Mouse (Mus musculus): ENCODE measurements around the gene Gm21440. TPM values are rescaled to one million over a fixed set of nuclear protein-coding genes. Genes with fewer than 3 reads are reported as not detected.
"Not testable (repeated sequence)": the region's sequence is repeated elsewhere in the genome, so short reads cannot be mapped to it uniquely, and the experiment has no call there.

Gene Gm21440
- not detected in 2 replicates for polyA plus RNA-seq (2016; fragmentation: Nextera tagmentation; extraction: Ambion mirVana)

DNA sequence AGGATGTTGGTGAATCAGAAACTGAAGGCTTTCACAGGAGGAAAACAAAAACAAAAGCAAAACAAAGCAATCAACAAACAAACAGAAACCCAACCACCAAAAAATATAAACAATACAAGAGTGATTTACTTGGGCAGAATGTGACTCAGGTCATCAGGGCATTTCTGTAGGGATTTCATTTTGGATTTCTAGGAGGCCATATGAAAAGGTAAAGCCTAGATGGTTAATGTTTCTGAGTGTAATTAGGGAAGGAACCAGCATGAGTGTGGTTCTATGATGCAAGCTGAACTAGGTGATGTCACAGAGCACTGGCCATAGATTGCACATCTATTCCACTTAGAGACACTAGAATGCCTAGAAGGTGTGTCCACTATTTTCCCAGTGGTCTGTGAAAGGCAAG lies at the start of gene Gm21440, which contains the start of gene Gm21454:
Gm21440 (plus strand) TSS at position 301 of the 400 bp plus-strand sequence.
Gm21454 (plus strand) TSS at position 352 of the 400 bp plus-strand sequence.
- H3K36me3 ChIP-seq; H3K4me1 ChIP-seq; H3K4me3 ChIP-seq; H3K9me3 ChIP-seq; H3K9ac ChIP-seq; H3K27me3 ChIP-seq (replicated peaks); H3K4me2 ChIP-seq (replicated peaks); ATAC-seq (ENCODE audit: low FRiP score, low read depth); H3K27ac ChIP-seq: not testable (repeated sequence)

DNA sequence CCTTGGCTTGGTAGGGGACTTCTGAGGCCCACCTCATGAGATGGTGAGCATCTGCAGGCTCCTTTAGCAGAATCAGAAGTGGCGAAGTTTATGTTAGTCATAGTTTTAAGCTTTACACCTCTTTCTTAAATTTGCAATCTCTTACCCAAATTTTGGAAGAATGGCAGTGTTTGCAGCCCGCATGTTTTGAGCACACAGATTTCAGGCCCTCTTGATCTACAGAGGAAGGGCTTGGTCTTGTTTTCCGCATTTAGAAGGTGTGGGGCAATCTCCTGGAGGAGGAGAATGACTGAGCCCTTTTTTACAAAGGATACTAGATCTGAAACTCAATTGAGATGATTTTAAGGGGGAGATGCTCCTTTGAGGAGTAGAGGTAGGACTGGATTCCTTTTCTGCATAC lies 28.4 kb upstream of the Gm21440 start, which contains the start of gene Gm21828:
Gm21828 (minus strand) TSS at position 101 of the 400 bp plus-strand sequence.
- H3K4me3 ChIP-seq; ATAC-seq (ENCODE audit: low FRiP score, low read depth); H3K9me3 ChIP-seq; H3K27me3 ChIP-seq (replicated peaks); H3K27ac ChIP-seq; H3K36me3 ChIP-seq; H3K4me1 ChIP-seq; H3K9ac ChIP-seq; H3K4me2 ChIP-seq (replicated peaks): not testable (repeated sequence)
- no CpG with 5 or more reads among the region's 3 CpGs for WGBS

Other genes starting within 250 kb of the Gm21440 start
- not detected in 2 replicates for gene Gm20807, start 209.5 kb upstream of the Gm21440 start, polyA plus RNA-seq (2016; fragmentation: Nextera tagmentation; extraction: Ambion mirVana)
- gene Gm21891, start 118.9 kb upstream of the Gm21440 start, polyA plus RNA-seq (2016; fragmentation: Nextera tagmentation; extraction: Ambion mirVana): not detected in 2 replicates
- not detected in 2 replicates for gene Gm21425, start 90.4 kb upstream of the Gm21440 start, polyA plus RNA-seq (2016; fragmentation: Nextera tagmentation; extraction: Ambion mirVana)
- gene Gm21828, start 28.5 kb upstream of the Gm21440 start, polyA plus RNA-seq (2016; fragmentation: Nextera tagmentation; extraction: Ambion mirVana): not detected in 2 replicates
- gene Gm21454, start 51 bp downstream of the Gm21440 start, polyA plus RNA-seq (2016; fragmentation: Nextera tagmentation; extraction: Ambion mirVana): not detected in 2 replicates
- gene Gm21725, start 96.7 kb downstream of the Gm21440 start, polyA plus RNA-seq (2016; fragmentation: Nextera tagmentation; extraction: Ambion mirVana): not detected in 2 replicates
- gene Gm21866, start 213.2 kb downstream of the Gm21440 start, polyA plus RNA-seq (2016; fragmentation: Nextera tagmentation; extraction: Ambion mirVana): not detected in 2 replicates
- not detected in 2 replicates for gene Gm20773, start 241.6 kb downstream of the Gm21440 start, polyA plus RNA-seq (2016; fragmentation: Nextera tagmentation; extraction: Ambion mirVana)